Mouse (Mus musculus): Measurements from ENCODE around the gene Maml3.

- TF ChIP-seq CTCF (IDR thresholded peaks at IDR 0.05; ENCODE audit: low read depth, low read length) (no peak), POLR2A (IDR thresholded peaks at IDR 0.05; ENCODE audit: borderline replicate concordance, low read depth, low read length) (no peak)
These were observed 16.0 kb upstream of the Maml3 start for GRCm38 (mm10) chr3:52120858-52121257.
